Mouse (Mus musculus) midbrain, postnatal 0 days (tissue): ENCODE data around the gene Slc22a30. TPM values are rescaled to one million over a fixed set of nuclear protein-coding genes. Genes with fewer than 3 reads are reported as not detected.
"Not testable (repeated sequence)": the region's sequence is repeated elsewhere in the genome, so short reads cannot be mapped to it uniquely, and the experiment has no call there.

Experiments
- ATAC-seq: fragments of 200-750 bp; cut with Nextera tagmentation; 2 replicates; pipeline ENCODE4 v1.8.0; 2017; ENCODE audit warnings: moderate number of reproducible peaks, mild to moderate bottlenecking, moderate TSS enrichment, moderate library complexity; ENCODE audit not compliant: low FRiP score
- DNase-seq: peaks from one replicate; pipeline ENCODE4 v3.0.0-alpha.2; 2015; ENCODE audit warnings: low spot score
- H3K27ac ChIP-seq: fragments of 300-500 bp; sonication (generic); 2 replicates; pipeline ENCODE4 v1.5.1; 2014; ENCODE audit warnings: low read depth, mild to moderate bottlenecking, low read length, mixed read lengths
- H3K27me3 ChIP-seq: fragments of 300-500 bp; sonication (generic); 2 replicates; pipeline ENCODE4 v1.6.1; 2014; ENCODE audit warnings: low read length, control low read depth, mixed read lengths; ENCODE audit not compliant: insufficient read depth
- H3K36me3 ChIP-seq: fragments of 300-500 bp; sonication (generic); 2 replicates; pipeline ENCODE4 v1.6.1; 2014; ENCODE audit warnings: low read length, control low read depth, mixed read lengths; ENCODE audit not compliant: insufficient read depth
- H3K4me1 ChIP-seq: fragments of 300-500 bp; sonication (generic); 2 replicates; pipeline ENCODE4 v1.6.1; 2014; ENCODE audit warnings: mild to moderate bottlenecking, control low read depth, antibody characterized with exemption, low read length, mixed read lengths; ENCODE audit not compliant: insufficient read depth
- H3K4me2 ChIP-seq: fragments of 300-500 bp; sonication (generic); 2 replicates; pipeline ENCODE4 v1.6.1; 2014; ENCODE audit warnings: low read depth, mild to moderate bottlenecking, low read length, mixed read lengths; ENCODE audit not compliant: poor library complexity, severe bottlenecking
- H3K4me3 ChIP-seq: fragments of 300-500 bp; sonication (generic); 2 replicates; pipeline ENCODE4 v1.5.1; 2014; ENCODE audit warnings: low read depth, mild to moderate bottlenecking, low read length, moderate library complexity
- H3K9ac ChIP-seq: fragments of 300-500 bp; sonication (generic); replicated peaks from 2 replicates; pipeline ENCODE4 v1.6.1; 2014; ENCODE audit warnings: mild to moderate bottlenecking, low read length, moderate library complexity, mixed read lengths; ENCODE audit not compliant: poor library complexity, severe bottlenecking
- H3K9me3 ChIP-seq: fragments of 300-500 bp; sonication (generic); 2 replicates; pipeline ENCODE4 v1.6.1; 2016; ENCODE audit warnings: low read length, control low read depth
- CTCF ChIP-seq: IDR thresholded peaks from 2 replicates; pipeline ENCODE4 v1.5.1; 2016; ENCODE audit warnings: antibody characterized with exemption, mild to moderate bottlenecking
- WGBS: fragments of 180-500 bp; shearing (Covaris S2); extraction: QIAGEN DNeasy Blood & Tissue Kit; methylation state at CpG from one replicate; pipeline ENCODE4 v1.1.7; 2014; 5-methylcytosine and 5-hydroxymethylcytosine counted together
- polyA plus RNA-seq: library from polyadenylated mRNA; unstranded; fragments of >200 nt; fragmentation: Nextera tagmentation; extraction: Ambion mirVana; gene quantifications from 2 replicates; pipeline ENCODE4 v1.2.1, GENCODE M21; 2015
- total RNA-seq: library from RNA; depleted of rRNA; stranded (reverse); fragments of >200 nt; gene quantifications from 2 replicates; pipeline ENCODE4 v1.2.3, GENCODE M21; 2014; rRNA removed

Gene Slc22a30
- total RNA-seq = not detected in 2 replicates
- polyA plus RNA-seq = 0.09 TPM in 1 of 2 replicates, not detected in the other

GRCm38 (mm10) chr19:8405011-8405410 lies at the start of gene Slc22a30:
Gene Slc22a30, minus strand, starts transcription at chr19:8405111.
- H3K4me3 ChIP-seq, H3K9ac ChIP-seq, H3K4me2 ChIP-seq, H3K27ac ChIP-seq, ATAC-seq, H3K4me1 ChIP-seq, H3K27me3 ChIP-seq, H3K36me3 ChIP-seq, H3K9me3 ChIP-seq, DNase-seq: not testable (repeated sequence)
- 94% methylated on average over 1 of the region's 2 CpGs for WGBS

- H3K4me3 ChIP-seq = no peak overlapping the region
- no peak for ATAC-seq
- 70% methylated on average over 2 of the region's 2 CpGs for WGBS
Observed at GRCm38 (mm10) chr19:8448321-8448720, 43.4 kb upstream of the Slc22a30 start.

GRCm38 (mm10) chr19:8447516-8447915 lies 42.6 kb upstream of the Slc22a30 start:
- ATAC-seq = no peak
- Histone ChIP-seq H3K4me3 (no peak overlapping the region), H3K4me2 (no peak overlapping the region), H3K36me3 (no peaks in the 10 kb centered on the region), H3K27ac (no peak overlapping the region), H3K27me3 (no peaks in the 10 kb centered on the region), H3K4me1 (no peaks in the 10 kb centered on the region), H3K9me3 (no peaks in the 10 kb centered on the region), H3K9ac (no peak overlapping the region)
- WGBS = 82% methylated on average over 1 of the region's 1 CpGs
- no peak for TF ChIP-seq CTCF
- DNase-seq = no peak

More at GRCm38 (mm10) chr19:8448321-8448720, 43.4 kb upstream of the Slc22a30 start:
- Histone ChIP-seq H3K27me3 (no peaks in the 10 kb centered on the region), H3K9ac (no peak overlapping the region), H3K9me3 (0 out of 2 replicates have a peak, but pooled peaks cover 5% of the 10 kb centered on the region), H3K4me1 (no peaks in the 10 kb centered on the region), H3K27ac (no peak overlapping the region), H3K4me2 (no peak overlapping the region), H3K36me3 (no peaks in the 10 kb centered on the region)
- no peak for TF ChIP-seq CTCF
- no peak for DNase-seq

- H3K4me1 ChIP-seq = no peaks in the 10 kb centered on the region
- TF ChIP-seq CTCF = no peak
- no peaks in the 10 kb centered on the region for H3K9me3 ChIP-seq
- H3K4me2 ChIP-seq = no peak overlapping the region
- ATAC-seq (no peak), DNase-seq (no peak)
- H3K27me3 ChIP-seq = no peaks in the 10 kb centered on the region
- no peak overlapping the region for H3K4me3 ChIP-seq
- H3K27ac ChIP-seq = no peak overlapping the region
- H3K9ac ChIP-seq = no peak overlapping the region
- WGBS = 87% methylated on average over 5 of the region's 5 CpGs
- no peaks in the 10 kb centered on the region for H3K36me3 ChIP-seq
Observed at GRCm38 (mm10) chr19:8431051-8431662, 26.2 kb upstream of the Slc22a30 start.

- not testable (repeated sequence) for H3K27me3 ChIP-seq, H3K27ac ChIP-seq, ATAC-seq, DNase-seq, H3K4me1 ChIP-seq, H3K9me3 ChIP-seq, H3K4me3 ChIP-seq, H3K9ac ChIP-seq, H3K4me2 ChIP-seq, H3K36me3 ChIP-seq
- WGBS = 62% methylated on average over 14 of the region's 14 CpGs
Observed at GRCm38 (mm10) chr19:8407290-8408021, 2.5 kb upstream of the Slc22a30 start.

Other genes with a start within 250 kb of the Slc22a30 start
- gene Slc22a29, start 186.2 kb downstream of the Slc22a30 start, total RNA-seq = not detected in 2 replicates
- gene Slc22a29, start 186.2 kb downstream of the Slc22a30 start, polyA plus RNA-seq = 0.21 TPM in 1 of 2 replicates, not detected in the other
- 12.9 and 14.7 TPM in 2 replicates for gene Slc22a8, start 186.1 kb upstream of the Slc22a30 start, total RNA-seq
- gene Slc22a8, start 186.1 kb upstream of the Slc22a30 start, polyA plus RNA-seq = 20.3 and 20.9 TPM in 2 replicates
- gene Slc22a6, start 212.9 kb upstream of the Slc22a30 start, total RNA-seq = 17.2 and 18.3 TPM in 2 replicates
- gene Slc22a6, start 212.9 kb upstream of the Slc22a30 start, polyA plus RNA-seq = 13.1 and 14.7 TPM in 2 replicates